Mouse (Mus musculus) retina, postnatal 7 days (tissue): ENCODE data around the gene Ptpn14.

Source experiments
- DNase-seq: peaks from one replicate; pipeline ENCODE4 v3.0.0-alpha.2; 2012; ENCODE audit warnings: low read depth, low spot score

The Ptpn14 gene

GRCm38 (mm10) chr1:189770516-189770915 is 42.4 kb downstream of the Ptpn14 start:
- no peak for DNase-seq

DNA sequence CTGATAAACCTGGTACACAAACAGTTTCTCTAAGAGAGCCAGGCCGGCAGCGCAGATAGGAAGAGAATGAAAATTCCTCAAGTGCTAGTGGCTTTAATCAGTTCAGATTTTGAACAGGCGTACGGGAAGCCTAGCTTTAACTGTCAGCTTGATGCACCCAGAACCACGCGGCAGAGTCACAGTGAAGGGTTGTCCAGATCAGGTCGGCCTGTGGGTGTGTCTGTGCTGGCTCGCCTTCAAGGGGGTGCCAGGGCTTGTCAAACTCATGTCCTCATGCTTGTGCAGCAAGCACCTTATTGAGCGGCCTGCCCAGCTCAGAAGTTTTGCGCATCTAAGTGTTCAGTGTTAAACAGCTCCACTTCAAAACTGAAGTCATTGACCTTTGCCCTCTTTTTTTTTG is 44.6 kb downstream of the Ptpn14 start:
- DNase-seq, result no peak

DNA sequence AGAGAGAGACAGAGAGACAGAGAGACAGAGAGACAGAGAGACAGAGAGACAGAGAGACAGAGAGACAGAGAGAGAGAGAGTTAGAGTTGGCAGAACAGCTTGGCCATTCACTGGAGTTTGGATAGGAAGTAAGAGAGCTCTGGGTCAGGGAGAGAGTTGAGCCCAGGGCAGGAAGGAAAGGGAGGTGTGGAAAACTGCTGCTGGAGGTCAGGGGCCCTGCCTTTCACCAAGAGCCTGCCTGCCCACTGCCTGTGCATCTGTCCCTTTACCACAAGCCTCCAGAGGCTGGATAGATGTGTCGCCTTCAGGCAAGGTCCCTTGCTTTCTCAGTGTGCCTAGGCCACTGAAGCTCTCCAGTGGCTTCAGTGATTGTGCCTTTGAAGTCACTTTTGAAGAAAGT is 46.7 kb downstream of the Ptpn14 start:
- DNase-seq, result no peak

- no peak for DNase-seq
These were observed 49.1 kb downstream of the Ptpn14 start for GRCm38 (mm10) chr1:189777207-189777606.

GRCm38 (mm10) chr1:189778343-189778742 is 50.3 kb downstream of the Ptpn14 start:
- DNase-seq, result no peak

- DNase-seq, result no peak
These were observed 51.2 kb downstream of the Ptpn14 start for GRCm38 (mm10) chr1:189779226-189779625.

GRCm38 (mm10) chr1:189781721-189782345 is 53.8 kb downstream of the Ptpn14 start:
- DNase-seq, result no peak

- DNase-seq, result no peak
These were observed 54.6 kb downstream of the Ptpn14 start for GRCm38 (mm10) chr1:189782709-189783108.

- DNase-seq, result no peak
These were observed 56.4 kb downstream of the Ptpn14 start for GRCm38 (mm10) chr1:189784503-189784902.

GRCm38 (mm10) chr1:189786707-189787485 is 58.8 kb downstream of the Ptpn14 start:
- no peak for DNase-seq

DNA sequence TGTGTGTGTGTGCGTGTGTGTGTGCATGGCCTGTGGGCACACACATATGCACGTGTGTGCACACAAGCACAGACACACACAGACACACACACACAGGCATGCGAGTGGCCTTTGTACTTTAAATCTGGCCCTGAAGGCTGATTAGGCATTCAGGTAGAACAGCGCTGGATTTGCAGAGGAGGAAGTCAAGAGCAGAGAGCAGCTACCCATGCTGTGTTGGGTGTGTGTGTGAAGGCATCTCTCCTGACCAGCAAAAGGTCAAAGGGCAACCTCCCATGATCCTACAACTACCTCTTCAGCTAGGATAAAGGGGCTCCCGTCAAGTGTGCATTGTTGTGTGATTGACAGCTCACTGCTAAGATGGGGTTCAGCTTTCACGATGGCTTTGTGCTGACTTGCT is 61.5 kb downstream of the Ptpn14 start:
- no peak for DNase-seq

GRCm38 (mm10) chr1:189790666-189791065 is 62.6 kb downstream of the Ptpn14 start:
- no peak for DNase-seq

- DNase-seq, result peak; percentile 36
These were observed 63.6 kb downstream of the Ptpn14 start for GRCm38 (mm10) chr1:189791534-189792217.

DNA sequence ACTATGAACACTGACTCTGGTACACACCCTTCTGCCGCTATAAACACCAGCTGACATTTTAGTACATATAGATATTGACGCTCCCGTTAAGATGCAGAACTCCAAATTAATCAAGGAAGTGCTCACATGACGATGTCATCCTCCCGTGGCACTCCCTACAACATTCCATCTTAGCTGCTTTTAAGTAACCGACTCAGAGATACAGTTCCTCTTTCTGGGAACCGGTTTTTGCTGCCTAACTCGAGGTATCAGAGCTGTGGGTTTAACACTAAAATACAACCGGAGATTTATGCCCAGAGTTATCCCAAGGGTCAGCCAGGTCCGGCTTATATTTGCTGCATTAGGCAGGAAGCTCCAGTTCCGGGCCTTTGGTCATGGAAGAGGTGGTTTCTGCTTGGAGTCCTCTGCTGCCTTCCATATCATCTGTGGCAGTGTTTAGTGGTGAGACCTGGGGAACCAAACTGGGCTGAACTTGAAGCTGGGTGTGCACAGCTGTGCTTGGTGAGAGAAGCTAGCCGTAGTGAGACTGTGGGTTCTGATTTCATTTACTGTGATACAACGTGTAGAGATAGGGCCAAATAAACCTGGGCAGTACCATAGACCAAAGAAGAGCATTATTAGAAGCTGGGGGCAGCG is 64.6 kb downstream of the Ptpn14 start:
- DNase-seq, result no peak

DNA sequence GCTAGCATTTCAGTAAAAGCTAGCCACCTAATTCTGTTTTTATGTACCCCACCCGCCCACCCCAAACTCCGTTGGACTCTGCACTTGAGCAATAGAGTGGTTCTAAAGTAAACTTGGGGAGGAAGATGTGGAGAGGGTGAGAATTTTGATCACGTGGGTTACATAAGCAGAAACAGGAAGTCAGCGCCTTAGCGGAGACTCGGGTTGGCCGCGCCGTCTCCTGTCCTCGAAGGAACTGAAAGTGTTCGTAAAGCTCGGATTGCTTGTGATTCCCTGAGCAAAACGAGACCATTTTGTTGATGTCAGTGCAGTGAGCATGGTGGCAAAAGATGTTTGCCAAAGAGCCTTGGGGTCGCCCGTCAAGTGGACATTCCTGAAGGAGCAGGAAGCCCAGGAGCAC is 70.9 kb downstream of the Ptpn14 start:
- no peak for DNase-seq

GRCm38 (mm10) chr1:189800211-189800961 is 72.3 kb downstream of the Ptpn14 start:
- no peak for DNase-seq

DNA sequence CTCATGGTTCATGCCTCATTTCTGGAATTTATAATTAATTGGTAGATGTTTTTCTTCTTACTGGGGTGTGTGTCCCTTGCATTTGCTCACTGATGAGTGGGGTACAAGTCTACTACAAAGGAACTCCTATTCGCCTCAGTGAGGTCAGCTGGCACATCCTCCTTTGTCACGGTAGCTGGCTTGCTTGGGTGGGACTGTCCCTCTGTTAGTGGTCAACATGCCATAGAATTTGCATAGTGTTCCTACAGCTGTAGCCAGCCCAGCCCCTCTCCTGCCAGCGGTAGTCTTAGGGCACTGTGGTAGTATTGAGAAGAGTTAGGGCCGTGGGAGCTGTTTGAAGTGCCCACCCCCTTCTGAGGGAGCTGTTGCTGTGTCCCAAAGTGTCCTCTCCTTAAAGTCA is 73.2 kb downstream of the Ptpn14 start:
- DNase-seq, result no peak

GRCm38 (mm10) chr1:189802575-189802974 is 74.5 kb downstream of the Ptpn14 start:
- no peak for DNase-seq

- no peak for DNase-seq
These were observed 75.7 kb downstream of the Ptpn14 start for GRCm38 (mm10) chr1:189803742-189804141.

GRCm38 (mm10) chr1:189806533-189807297 is 78.6 kb downstream of the Ptpn14 start:
- no peak for DNase-seq

DNA sequence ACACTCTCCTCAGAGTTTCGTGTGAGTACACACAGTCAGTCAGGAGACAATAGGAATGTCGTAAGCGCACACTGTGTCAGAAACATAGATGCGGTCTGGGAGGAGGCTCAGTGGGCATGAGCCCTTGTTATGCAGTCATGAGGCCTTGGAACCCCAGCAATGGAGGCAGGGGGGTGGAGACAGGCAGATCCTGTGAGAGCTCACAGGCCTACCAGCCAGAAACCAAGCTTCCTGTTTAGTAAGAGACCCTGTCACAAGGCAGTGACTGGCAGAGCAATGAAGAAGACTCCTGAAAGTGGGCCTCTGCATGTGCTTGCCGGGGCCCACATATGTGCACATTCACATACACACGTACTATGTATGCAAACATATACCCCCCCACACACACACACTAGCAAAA is 79.9 kb downstream of the Ptpn14 start:
- DNase-seq, result no peak
